Mouse (Mus musculus) heart, adult 2 months (tissue): Measurements from ENCODE around the gene Crhr2. TPM values are rescaled to one million over a fixed set of nuclear protein-coding genes. Genes with fewer than 3 reads are reported as not detected.

ENCODE experiments used
- DNase-seq, 2 experiments: peaks; one replicate each; pipeline ENCODE4 v3.0.0; 2021
- H3K27ac ChIP-seq: fragments of 200-600 bp; 2 replicates; pipeline ENCODE4 v1.8.1; 2022
- H3K27me3 ChIP-seq: fragments of 200-500 bp; 2 replicates; pipeline ENCODE4 v1.6.1; 2012; ENCODE audit warnings: mild to moderate bottlenecking, low read length, inconsistent platforms, mixed read lengths; ENCODE audit not compliant: control insufficient read depth, insufficient read depth
- H3K36me3 ChIP-seq: fragments of 200-500 bp; 2 replicates; pipeline ENCODE4 v1.6.1; 2012; ENCODE audit warnings: low read length, inconsistent platforms; ENCODE audit not compliant: control insufficient read depth, insufficient read depth
- H3K4me1 ChIP-seq: fragments of 200-500 bp; 2 replicates; pipeline ENCODE4 v1.6.1; 2011; ENCODE audit warnings: low read length; ENCODE audit not compliant: control insufficient read depth, insufficient read depth
- H3K4me3 ChIP-seq: fragments of 200-600 bp; 2 replicates; pipeline ENCODE4 v1.8.1; 2022
- H3K79me2 ChIP-seq: fragments of 200-500 bp; replicated peaks from 2 replicates; pipeline ENCODE4 v1.6.1; 2012; ENCODE audit warnings: mild to moderate bottlenecking, inconsistent platforms, low read length, moderate library complexity, mixed read lengths; ENCODE audit not compliant: control insufficient read depth, insufficient read depth
- H3K9ac ChIP-seq: fragments of 200-500 bp; 2 replicates; pipeline ENCODE4 v1.6.1; 2012; ENCODE audit warnings: low read depth, mild to moderate bottlenecking, control low read depth, inconsistent platforms, low read length, mixed read lengths
- CTCF ChIP-seq: fragments of 200-600 bp; IDR thresholded peaks from 2 replicates; pipeline ENCODE4 v1.8.1; 2022; ENCODE audit warnings: antibody characterized with exemption, mild to moderate bottlenecking, moderate library complexity
- EP300 ChIP-seq: fragments of 200-500 bp; IDR thresholded peaks from 2 replicates; pipeline ENCODE4 v1.6.1; 2011; ENCODE audit warnings: low read depth, low read length, control low read depth; ENCODE audit not compliant: insufficient read depth
- POLR2A ChIP-seq: fragments of 200-500 bp; IDR thresholded peaks from 2 replicates; pipeline ENCODE4 v1.6.1; 2011; ENCODE audit warnings: mild to moderate bottlenecking, low read depth, low read length, control low read depth; ENCODE audit not compliant: insufficient read depth
- WGBS: fragments of 180-500 bp; shearing (Covaris S2); methylation state at CpG from one replicate; pipeline ENCODE4 v1.1.7; 2018; 5-methylcytosine and 5-hydroxymethylcytosine counted together
- intact Hi-C: fragments of 180-260 bp; cut with DNase I; formaldehyde crosslinking; loops from one replicate; pipeline ENCODE4 v1.15.1; 2025
- polyA plus RNA-seq: library from polyadenylated mRNA; depleted of rRNA; stranded (reverse); fragments of >200 nt; gene quantifications from 2 replicates; pipeline ENCODE4 v1.2.3, GENCODE M21; 2012
- total RNA-seq, 2 experiments: library from RNA; stranded (reverse); gene quantifications; 2 replicates each; pipeline ENCODE4 v1.2.3; 2021

The Crhr2 gene
- total and polyA plus RNA-seq, 3 experiments, result 18.2 to 51.7 (median 19.8) TPM

DNA sequence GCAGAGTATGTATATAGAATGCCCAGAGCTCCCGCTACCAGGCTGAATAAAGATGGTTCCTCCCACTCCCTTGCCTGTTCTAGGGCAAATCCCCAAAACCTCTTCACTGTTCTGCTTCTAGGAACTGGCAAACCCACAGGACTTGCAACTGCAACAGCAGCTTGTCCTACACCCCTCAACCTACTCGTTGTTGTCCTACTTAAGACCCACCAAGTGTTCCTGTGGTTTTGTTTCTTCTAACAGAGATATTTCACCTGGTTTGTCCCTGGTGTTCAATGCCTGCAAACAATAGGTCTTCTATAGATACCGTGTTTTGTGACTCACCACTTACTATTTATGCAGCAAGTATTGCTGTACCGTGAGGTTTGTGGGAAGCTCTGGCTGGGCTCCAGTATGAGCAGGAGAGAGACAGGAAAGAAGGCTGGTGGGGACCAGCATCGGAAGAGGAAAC, 28.5 kb upstream of the Crhr2 start:
- no peak overlapping the region for H3K27ac ChIP-seq
- intact Hi-C loops, result loop anchor here (10.0 kb wide), 1 partner anchor 87 kb away; no protein-coding TSS in a partner anchor
- DNase-seq, result no peak
- H3K27me3 ChIP-seq, result no peaks in the 10 kb centered on the region
- H3K9ac ChIP-seq, result no peak overlapping the region
- no peaks in the 10 kb centered on the region for H3K36me3 ChIP-seq
- H3K4me3 ChIP-seq, result no peak overlapping the region
- 42% methylated on average over 5 of the region's 5 CpGs for WGBS
- TF ChIP-seq POLR2A (no peak), EP300 (no peak), CTCF (no peak)
- no peaks in the 10 kb centered on the region for H3K79me2 ChIP-seq
- H3K4me1 ChIP-seq, result no peaks in the 10 kb centered on the region

DNA sequence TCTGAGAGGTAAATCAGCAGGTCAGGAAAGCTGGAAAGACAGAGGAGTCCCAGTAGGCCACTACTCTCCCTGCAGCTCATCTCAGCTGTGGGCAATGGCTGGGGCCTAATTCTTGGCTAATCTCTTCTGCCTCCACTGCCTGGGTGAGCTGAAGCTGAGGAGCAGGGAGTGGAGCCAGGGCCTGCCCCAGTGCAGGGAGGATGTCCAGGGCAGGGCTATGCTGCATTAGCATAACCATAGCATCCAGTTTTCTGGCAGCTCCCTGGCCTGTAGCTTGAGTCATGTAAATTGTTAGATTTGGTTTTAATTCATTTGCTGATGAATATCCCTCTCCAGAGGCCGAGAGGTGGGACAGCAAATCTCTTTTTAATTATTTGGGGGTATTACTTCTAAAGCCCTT, 26.4 kb upstream of the Crhr2 start:
- Histone ChIP-seq H3K79me2 (no peaks in the 10 kb centered on the region), H3K4me3 (no peak overlapping the region), H3K36me3 (no peaks in the 10 kb centered on the region), H3K27ac (no peak overlapping the region), H3K4me1 (no peaks in the 10 kb centered on the region), H3K27me3 (no peaks in the 10 kb centered on the region), H3K9ac (no peak overlapping the region)
- DNase-seq, result no peak
- 96% methylated on average over 1 of the region's 1 CpGs for WGBS
- TF ChIP-seq POLR2A, result no peak
- no peak for TF ChIP-seq CTCF
- TF ChIP-seq EP300, result no peak
- intact Hi-C loops, result no loop called here

DNA sequence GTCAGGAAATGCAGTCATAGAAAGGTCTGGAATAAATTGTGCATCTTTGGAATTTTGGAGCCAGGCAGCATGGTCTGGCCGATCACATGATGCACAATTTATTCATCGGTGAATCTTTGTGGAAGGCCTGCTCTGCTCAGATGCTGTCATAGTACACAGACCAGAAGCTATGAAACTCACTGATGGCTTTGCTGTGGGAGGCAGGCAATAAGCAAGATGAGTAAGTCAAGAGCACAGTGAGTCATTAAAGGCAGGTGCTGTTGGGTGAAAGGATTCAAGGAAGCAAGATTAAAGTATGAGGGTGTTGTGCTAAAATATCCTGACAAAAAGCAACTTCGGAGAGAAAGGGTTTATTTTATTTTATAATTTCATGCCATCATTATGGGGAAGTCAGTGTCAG, 19.4 kb upstream of the Crhr2 start:
- Histone ChIP-seq H3K36me3 (no peaks in the 10 kb centered on the region), H3K4me3 (no peak overlapping the region), H3K79me2 (no peaks in the 10 kb centered on the region), H3K27ac (no peak overlapping the region), H3K4me1 (no peaks in the 10 kb centered on the region), H3K27me3 (no peaks in the 10 kb centered on the region), H3K9ac (no peak overlapping the region)
- intact Hi-C loops, result loop anchor here (5.0 kb wide), 1 partner anchor 45 kb away; no protein-coding TSS in a partner anchor
- DNase-seq, result no peak
- WGBS, result 91% methylated on average over 3 of the region's 3 CpGs
- no peak for TF ChIP-seq POLR2A
- TF ChIP-seq EP300, result no peak
- TF ChIP-seq CTCF, result no peak

DNA sequence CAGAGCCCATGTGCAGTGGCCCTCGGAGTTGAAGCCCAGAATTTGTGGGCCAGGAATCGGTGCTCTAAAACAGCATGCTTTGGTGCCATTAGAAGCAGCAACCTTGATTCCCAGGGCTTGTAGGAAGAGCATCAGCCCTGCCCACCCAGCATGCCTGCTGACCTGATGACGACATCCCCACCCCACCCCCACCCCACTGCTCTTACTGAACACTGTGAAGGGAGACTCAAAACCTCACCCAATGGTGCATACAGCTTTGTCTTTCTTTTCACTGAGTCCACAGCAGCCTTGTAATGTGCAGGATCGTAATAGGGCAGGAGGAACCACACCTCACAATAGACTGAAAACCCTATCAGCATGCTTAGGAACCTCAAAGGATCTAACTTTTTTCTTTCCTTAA, 13.3 kb upstream of the Crhr2 start:
- intact Hi-C loops, result no loop called here
- DNase-seq, result no peak
- Histone ChIP-seq H3K9ac (no peak overlapping the region), H3K79me2 (no peaks in the 10 kb centered on the region), H3K27ac (no peak overlapping the region), H3K27me3 (no peaks in the 10 kb centered on the region), H3K36me3 (no peaks in the 10 kb centered on the region), H3K4me1 (peaks cover 2% of the 10 kb centered on the region; the same call in 1 of the 2 replicates), H3K4me3 (no peak overlapping the region)
- 63% methylated on average over 4 of the region's 4 CpGs for WGBS
- TF ChIP-seq CTCF (no peak), EP300 (no peak), POLR2A (no peak)

DNA sequence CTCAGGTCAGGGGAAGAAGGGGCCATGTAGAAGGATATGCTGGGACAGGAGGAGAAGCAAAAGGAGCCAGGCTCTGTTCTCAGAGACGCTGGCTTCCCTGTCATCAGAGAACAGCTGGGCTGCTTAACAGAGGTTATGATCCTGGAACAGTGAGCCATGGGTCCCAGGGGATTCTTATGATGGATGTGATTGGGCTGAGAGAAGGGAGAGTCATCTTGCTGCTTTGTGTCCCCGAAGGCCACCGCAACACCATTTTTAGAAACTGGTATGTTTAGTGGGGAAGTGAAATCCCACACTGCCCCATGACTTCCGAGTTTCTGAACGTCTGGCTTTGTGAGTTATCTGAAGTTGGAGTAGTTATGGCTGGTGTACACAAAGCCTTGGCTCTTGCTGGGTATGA, 12.5 kb upstream of the Crhr2 start:
- Histone ChIP-seq H3K27me3 (no peaks in the 10 kb centered on the region), H3K27ac (no peak overlapping the region), H3K36me3 (no peaks in the 10 kb centered on the region), H3K4me3 (no peak overlapping the region), H3K79me2 (no peaks in the 10 kb centered on the region), H3K4me1 (peaks cover 2% of the 10 kb centered on the region; the same call in 1 of the 2 replicates), H3K9ac (no peak overlapping the region)
- intact Hi-C loops, result no loop called here
- TF ChIP-seq CTCF (no peak), EP300 (no peak), POLR2A (no peak)
- DNase-seq, result peak in 1 of 2 experiments; percentile 45
- 50% methylated on average over 5 of the region's 5 CpGs for WGBS

DNA sequence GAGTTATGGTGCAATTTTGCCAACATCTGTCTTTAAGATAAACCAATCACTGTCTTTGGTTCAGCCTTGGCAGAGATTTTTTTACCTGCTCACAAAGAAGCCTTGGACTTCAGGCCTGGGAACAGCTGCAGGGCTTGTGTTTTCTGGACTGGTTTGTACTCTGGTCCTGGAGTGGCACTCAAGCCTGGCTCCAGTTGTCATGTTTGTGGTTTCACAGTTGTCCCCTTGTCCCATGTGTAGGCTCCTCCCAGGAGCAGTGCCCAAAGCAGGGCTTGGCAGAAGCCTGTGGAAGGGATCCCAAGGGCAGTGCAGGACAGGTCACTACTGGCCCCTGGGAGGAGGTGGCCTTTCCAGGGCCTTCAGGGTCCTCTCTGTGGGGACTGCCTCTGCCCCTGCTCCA, 5.5 kb upstream of the Crhr2 start:
- TF ChIP-seq POLR2A, result no peak
- TF ChIP-seq EP300, result no peak
- TF ChIP-seq CTCF, result no peak
- H3K79me2 ChIP-seq, result no peaks in the 10 kb centered on the region
- no peak overlapping the region for H3K9ac ChIP-seq
- peak; percentile 38 to 61 for DNase-seq
- peaks cover 1% of the 10 kb centered on the region for H3K4me1 ChIP-seq
- H3K27me3 ChIP-seq, result no peaks in the 10 kb centered on the region
- intact Hi-C loops, result no loop called here
- H3K36me3 ChIP-seq, result no peaks in the 10 kb centered on the region
- H3K27ac ChIP-seq, result no peak overlapping the region
- no peak overlapping the region for H3K4me3 ChIP-seq
